Comparison of ENCODE assay signal across 8 mouse cellular contexts in the genomic region with DNA sequence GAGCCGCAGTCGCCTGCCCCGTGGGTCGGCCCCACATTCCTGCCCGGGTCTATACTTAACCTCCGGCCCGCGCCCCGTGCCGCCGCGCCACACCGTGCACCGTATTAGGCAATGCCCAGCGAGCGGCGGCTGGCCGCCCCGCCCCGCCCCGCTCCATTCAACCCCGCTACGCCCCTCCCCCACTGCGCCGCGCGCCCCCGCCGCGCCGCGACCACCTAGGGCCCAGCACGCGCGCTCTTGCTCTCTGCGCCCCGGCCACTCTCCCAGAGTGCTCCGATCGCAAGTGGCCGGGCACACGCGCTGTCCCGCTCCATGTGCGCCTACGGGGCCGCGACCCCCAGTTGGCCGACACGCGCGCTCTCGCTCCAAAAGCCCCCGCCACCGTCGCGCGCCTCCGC. TPM values are rescaled to one million over a fixed set of nuclear protein-coding genes. Genes with fewer than 3 reads are reported as not detected.
A peak's percentile ranks its signal among the peaks of the same experiment; 100 is the strongest.
DNase-seq lines count a peak whose midpoint lies in the region; ATAC-seq and TF ChIP-seq lines count a peak whose summit lies in the region.

No protein-coding gene starts in this region.

- intact Hi-C loops in gastrocnemius, postnatal 14 days (cut with DNase I; ENCODE audit: low total_unique reads): no loop called here

- TF ChIP-seq CTCF in midbrain, postnatal 0 days (IDR thresholded peaks at IDR 0.05): no peak

- H3K9me3 ChIP-seq in erythroblast, embryonic 14.5 days (ENCODE audit: control insufficient read depth, low read length): no peaks in the 10 kb centered on the region
- no peaks in the 10 kb centered on the region for H3K9me3 ChIP-seq in hindbrain, embryonic 16.5 days (ENCODE audit: control insufficient read depth, low read length)
- H3K9me3 ChIP-seq in liver, embryonic 12.5 days (replicated peaks): no peaks in the 10 kb centered on the region
- no peaks in the 10 kb centered on the region for H3K9me3 ChIP-seq in midbrain, postnatal 0 days (ENCODE audit: low read length)
- H3K9me3 ChIP-seq in stomach, embryonic 16.5 days (replicated peaks; ENCODE audit: control insufficient read depth, low read length): no peaks in the 10 kb centered on the region

- peaks cover 30% of the 10 kb centered on the region for H3K4me1 ChIP-seq in erythroblast, embryonic 14.5 days (ENCODE audit: control insufficient read depth)
- peaks cover 8% of the 10 kb centered on the region for H3K4me1 ChIP-seq in hindbrain, embryonic 16.5 days (ENCODE audit: control insufficient read depth, insufficient read depth, low read depth, low read length)
- H3K4me1 ChIP-seq in liver, embryonic 12.5 days: peaks cover 23% of the 10 kb centered on the region
- H3K4me1 ChIP-seq in midbrain, postnatal 0 days (ENCODE audit: insufficient read depth, low read length): no peaks in the 10 kb centered on the region
- H3K4me1 ChIP-seq in stomach, embryonic 16.5 days (ENCODE audit: control insufficient read depth, insufficient read depth, low read length): 0 out of 2 replicates have a peak, but pooled peaks cover 2% of the 10 kb centered on the region

- peak overlapping the region; percentile 87 for H3K4me2 ChIP-seq in hindbrain, embryonic 16.5 days (ENCODE audit: low read length)
- peak overlapping the region; percentile 90 for H3K4me2 ChIP-seq in liver, embryonic 12.5 days
- H3K4me2 ChIP-seq in midbrain, postnatal 0 days (ENCODE audit: low read depth, low read length, poor library complexity, severe bottlenecking): peak overlapping the region; percentile 75
- peak overlapping the region; percentile 64 for H3K4me2 ChIP-seq in stomach, embryonic 16.5 days (ENCODE audit: low read depth, low read length)

- peak overlapping the region; percentile 90 for H3K4me3 ChIP-seq in erythroblast, embryonic 14.5 days (replicated peaks)
- H3K4me3 ChIP-seq in hindbrain, embryonic 16.5 days (ENCODE audit: low read length): peak overlapping the region; percentile 82
- H3K4me3 ChIP-seq in liver, embryonic 12.5 days: peak overlapping the region; percentile 85
- peak overlapping the region; percentile 75 for H3K4me3 ChIP-seq in midbrain, postnatal 0 days (ENCODE audit: low read depth, low read length)
- H3K4me3 ChIP-seq in stomach, embryonic 16.5 days (replicated peaks; ENCODE audit: low read length): peak overlapping the region; percentile 81

- H3K36me3 ChIP-seq in erythroblast, embryonic 14.5 days (ENCODE audit: control insufficient read depth): no peaks in the 10 kb centered on the region
- H3K36me3 ChIP-seq in hindbrain, embryonic 16.5 days (ENCODE audit: control insufficient read depth, insufficient read depth, low read length): no peaks in the 10 kb centered on the region
- H3K36me3 ChIP-seq in liver, embryonic 12.5 days: no peaks in the 10 kb centered on the region
- no peaks in the 10 kb centered on the region for H3K36me3 ChIP-seq in midbrain, postnatal 0 days (ENCODE audit: insufficient read depth, low read length)
- no peaks in the 10 kb centered on the region for H3K36me3 ChIP-seq in stomach, embryonic 16.5 days (ENCODE audit: control insufficient read depth, insufficient read depth, low read length)

- under 1% methylated on average over 41 of the region's 58 CpGs for WGBS in hindbrain, embryonic 16.5 days
- WGBS in liver, embryonic 12.5 days (ENCODE audit: insufficient replicate concordance): 1% methylated on average over 53 of the region's 58 CpGs
- WGBS in midbrain, postnatal 0 days: 1% methylated on average over 27 of the region's 58 CpGs
- under 1% methylated on average over 55 of the region's 58 CpGs for WGBS in stomach, embryonic 16.5 days

- H3K27me3 ChIP-seq in erythroblast, embryonic 14.5 days (ENCODE audit: control insufficient read depth): peaks cover 4% of the 10 kb centered on the region; the same call in 1 of the 2 replicates
- no peaks in the 10 kb centered on the region for H3K27me3 ChIP-seq in hindbrain, embryonic 16.5 days (replicated peaks; ENCODE audit: control insufficient read depth, insufficient read depth, low read length)
- H3K27me3 ChIP-seq in liver, embryonic 12.5 days (replicated peaks): no peaks in the 10 kb centered on the region
- no peaks in the 10 kb centered on the region for H3K27me3 ChIP-seq in midbrain, postnatal 0 days (ENCODE audit: insufficient read depth, low read length)
- H3K27me3 ChIP-seq in stomach, embryonic 16.5 days (ENCODE audit: control insufficient read depth, insufficient read depth, low read length): no peaks in the 10 kb centered on the region

- H3K27ac ChIP-seq in hindbrain, embryonic 16.5 days (ENCODE audit: low read depth, low read length): peak overlapping the region; percentile 95
- peak overlapping the region; percentile 79 for H3K27ac ChIP-seq in liver, embryonic 12.5 days
- peak overlapping the region; percentile 91 for H3K27ac ChIP-seq in midbrain, postnatal 0 days (ENCODE audit: low read depth, low read length)
- peak overlapping the region; percentile 86 for H3K27ac ChIP-seq in stomach, embryonic 16.5 days (ENCODE audit: low read length)

- no peak; the same call in 1 of the 2 replicates for ATAC-seq in erythroblast, adult 5-6 weeks (replicated peaks; ENCODE audit: low FRiP score, poor library complexity, severe bottlenecking)
- peak; percentile 55 for ATAC-seq in common myeloid progenitor, adult 5-6 weeks (replicated peaks; ENCODE audit: low read depth, poor library complexity, severe bottlenecking)
- ATAC-seq in hindbrain, embryonic 16.5 days: peak; percentile 91
- peak; percentile 87 for ATAC-seq in liver, embryonic 12.5 days
- peak; percentile 89 for ATAC-seq in midbrain, postnatal 0 days (ENCODE audit: low FRiP score)
- ATAC-seq in stomach, embryonic 16.5 days (ENCODE audit: insufficient read depth, low FRiP score): peak; percentile 92

- H3K9ac ChIP-seq in hindbrain, embryonic 16.5 days (ENCODE audit: low read depth, low read length): peak overlapping the region; percentile 91
- H3K9ac ChIP-seq in liver, embryonic 12.5 days: peak overlapping the region; percentile 83
- H3K9ac ChIP-seq in midbrain, postnatal 0 days (replicated peaks; ENCODE audit: low read length, poor library complexity, severe bottlenecking): peak overlapping the region; percentile 71
- H3K9ac ChIP-seq in stomach, embryonic 16.5 days (ENCODE audit: low read length): peak overlapping the region; percentile 92

- peak; percentile 79 for DNase-seq in gastrocnemius, postnatal 14 days
- no peak for DNase-seq in midbrain, postnatal 0 days (ENCODE audit: low spot score)

RNA-seq across cellular contexts. Expression of gene Hacd1, which starts 0.8 kb away (rescaled TPM):
- 2.6 and 3.3 TPM in 2 replicates for polyA plus RNA-seq in erythroblast, embryonic 14.5 days (2012)
- 5.0 and 14.6 TPM in 2 replicates for total RNA-seq in erythroblast, adult 5-6 weeks (2015; ENCODE audit: low replicate concordance)
- total RNA-seq in erythroblast, adult 5-6 weeks (2017; ENCODE audit: low replicate concordance): 8.4 and 10.6 TPM in 2 replicates
- total RNA-seq in common myeloid progenitor, adult 5-6 weeks (2017): 49.0 and 60.6 TPM in 2 replicates
- 100 to 1,000 TPM; 321 to 334 TPM for total RNA-seq in gastrocnemius, postnatal 14 days (2021)
- polyA plus RNA-seq in hindbrain, embryonic 16.5 days (2015; fragmentation: Nextera tagmentation; extraction: Ambion mirVana): 78.3 and 84.2 TPM in 2 replicates
- polyA plus RNA-seq in liver, embryonic 12.5 days (2016; fragmentation: Nextera tagmentation; extraction: Ambion mirVana): 65.6 and 71.5 TPM in 2 replicates
- 51.2 and 66.4 TPM in 2 replicates for total RNA-seq in midbrain, postnatal 0 days (2014; rRNA removed)
- 81.5 and 83.4 TPM in 2 replicates for polyA plus RNA-seq in midbrain, postnatal 0 days (2015; fragmentation: Nextera tagmentation; extraction: Ambion mirVana)
- 121 and 137 TPM in 2 replicates for polyA plus RNA-seq in stomach, embryonic 16.5 days (2015; fragmentation: Nextera tagmentation; extraction: Ambion mirVana)

RNA-seq across cellular contexts. Expression of gene Stam, which starts 18.7 kb away (rescaled TPM):
- polyA plus RNA-seq in erythroblast, embryonic 14.5 days (2012): 3.8 TPM in 2 replicates
- 33.2 and 36.2 TPM in 2 replicates for total RNA-seq in erythroblast, adult 5-6 weeks (2015; ENCODE audit: low replicate concordance)
- 36.7 and 48.5 TPM in 2 replicates for total RNA-seq in erythroblast, adult 5-6 weeks (2017; ENCODE audit: low replicate concordance)
- total RNA-seq in common myeloid progenitor, adult 5-6 weeks (2017): 27.7 and 45.3 TPM in 2 replicates
- 10 to 100 TPM; 23.2 to 25.3 TPM for total RNA-seq in gastrocnemius, postnatal 14 days (2021)
- 129 and 141 TPM in 2 replicates for polyA plus RNA-seq in hindbrain, embryonic 16.5 days (2015; fragmentation: Nextera tagmentation; extraction: Ambion mirVana)
- polyA plus RNA-seq in liver, embryonic 12.5 days (2016; fragmentation: Nextera tagmentation; extraction: Ambion mirVana): 33.7 and 34.3 TPM in 2 replicates
- total RNA-seq in midbrain, postnatal 0 days (2014; rRNA removed): 93.8 and 106 TPM in 2 replicates
- polyA plus RNA-seq in midbrain, postnatal 0 days (2015; fragmentation: Nextera tagmentation; extraction: Ambion mirVana): 104 and 105 TPM in 2 replicates
- polyA plus RNA-seq in stomach, embryonic 16.5 days (2015; fragmentation: Nextera tagmentation; extraction: Ambion mirVana): 76.6 and 83.6 TPM in 2 replicates

Comparison
In these comparisons a context has a peak if more than half of its experiments do, and no peak if none do; other contexts are left out.
1. RNA of gene Hacd1, which starts 0.8 kb away (polyA plus RNA-seq): 121 to 137 TPM in stomach, embryonic 16.5 days, 78.3 to 84.2 TPM in hindbrain, embryonic 16.5 days, 81.5 to 83.4 TPM in midbrain, postnatal 0 days and 65.6 to 71.5 TPM in liver, embryonic 12.5 days; 2.6 to 3.3 TPM in erythroblast, embryonic 14.5 days; every median in the first group is over 10 times any median in the second.
2. Peak in every context shown above with its lines, with median percentiles within 50 percentile points of each other: H3K4me3 ChIP-seq, H3K27ac ChIP-seq, H3K4me2 ChIP-seq and H3K9ac ChIP-seq.